Mouse (Mus musculus) granulocyte monocyte progenitor cell, adult 5-6 weeks (primary cell): ENCODE results near the gene Gm42742. TPM values are rescaled to one million over a fixed set of nuclear protein-coding genes. Genes with fewer than 3 reads are reported as not detected.
A peak's percentile ranks its signal among the peaks of the same experiment; 100 is the strongest.

Experiments
- ATAC-seq: replicated peaks from 2 replicates; pipeline ENCODE4 v1.8.0; 2016; ENCODE audit warnings: mild to moderate bottlenecking, moderate TSS enrichment, inconsistent platforms; ENCODE audit not compliant: poor library complexity, severe bottlenecking
- total RNA-seq, 2 experiments: library from RNA; stranded (forward) in 1 of 2; stranded (reverse) in 1 of 2; fragments of 200-712, 200-1000 nt in 1 of 2; fragments of >200 nt in 1 of 2; fragmentation: Nextera tagmentation in 1 of 2; gene quantifications; 2 replicates each; pipeline ENCODE4 v1.2.3; 2014 to 2017

Gene Gm42742
- total RNA-seq, 2 experiments from 2014 or later, result 2.3 to 35.4 TPM

GRCm38 (mm10) chr7:127008239-127009019, 12.5 kb downstream of the Gm42742 start:
- ATAC-seq, result peak; percentile 93

DNA sequence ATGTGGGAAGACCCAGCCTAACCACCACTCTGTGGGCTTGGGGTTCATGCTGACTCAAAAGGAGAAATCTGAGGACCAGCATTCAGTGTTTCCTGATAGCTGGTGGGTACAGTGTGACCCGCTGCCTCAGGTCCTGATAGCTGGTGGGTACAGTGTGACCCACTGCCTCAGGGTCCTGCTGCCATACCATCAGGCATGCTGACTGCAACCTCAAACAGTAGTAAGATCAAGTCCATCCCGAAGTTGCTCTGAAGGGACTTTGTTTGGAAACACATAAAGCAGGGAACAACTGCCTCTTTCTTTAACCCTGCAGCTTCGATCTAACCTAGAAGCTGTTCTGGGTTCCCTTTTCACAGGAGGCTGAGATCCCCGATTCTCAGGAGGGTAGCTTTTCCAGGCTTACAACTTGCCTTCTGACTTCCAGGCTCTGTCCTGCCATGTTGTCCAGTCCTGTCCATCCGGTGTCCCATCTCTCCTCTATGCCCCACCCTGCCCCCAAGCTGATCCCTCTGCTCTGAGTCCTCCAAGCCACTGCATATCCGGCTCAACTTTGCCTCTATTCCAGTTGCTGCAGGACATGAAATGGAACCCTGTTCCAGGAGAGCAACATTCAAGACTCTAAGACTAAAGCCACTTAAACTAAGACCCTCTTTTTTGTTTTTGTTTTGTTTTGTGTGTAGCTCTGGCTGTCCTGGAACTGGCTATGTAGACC, 13.4 kb downstream of the Gm42742 start:
- no peak for ATAC-seq

DNA sequence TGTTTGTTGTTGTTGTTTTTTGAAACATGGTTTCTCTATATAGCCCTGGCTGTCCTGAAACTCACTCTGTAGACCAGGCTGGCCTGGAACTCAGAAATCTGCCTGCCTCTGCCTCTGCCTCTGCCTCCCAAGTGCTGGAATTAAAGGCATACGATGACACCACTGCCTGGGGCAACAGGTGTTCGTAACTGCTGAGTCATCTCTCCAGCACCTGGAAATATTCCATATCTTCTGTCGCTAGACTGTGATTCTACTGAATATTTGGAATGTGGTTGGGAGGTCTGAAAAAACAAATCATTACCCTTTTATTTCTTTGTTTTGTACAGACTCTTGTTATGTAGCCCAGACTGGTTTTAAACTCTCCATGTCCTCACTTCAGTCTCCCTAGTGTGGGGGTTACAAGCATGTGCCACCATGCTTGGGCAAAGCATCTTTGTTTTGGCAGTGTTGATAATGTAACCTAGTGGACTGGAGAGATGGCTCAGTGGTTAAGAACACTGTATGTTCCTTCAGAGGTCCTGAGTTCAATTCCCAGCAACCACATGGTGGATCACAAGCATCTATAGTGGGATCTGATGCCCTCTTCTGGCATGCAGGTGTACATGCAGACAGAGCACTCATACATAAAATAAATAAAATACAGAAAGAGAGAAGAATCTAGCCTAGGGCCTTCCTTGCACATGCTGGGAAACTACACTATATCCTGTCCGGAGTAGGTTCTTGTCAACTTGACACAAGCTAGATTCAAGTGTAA, 16.6 kb downstream of the Gm42742 start:
- ATAC-seq, result no peak

GRCm38 (mm10) chr7:127003620-127004019, 17.3 kb downstream of the Gm42742 start:
- no peak for ATAC-seq

GRCm38 (mm10) chr7:126999568-126999967, 21.3 kb downstream of the Gm42742 start:
- ATAC-seq, result no peak

DNA sequence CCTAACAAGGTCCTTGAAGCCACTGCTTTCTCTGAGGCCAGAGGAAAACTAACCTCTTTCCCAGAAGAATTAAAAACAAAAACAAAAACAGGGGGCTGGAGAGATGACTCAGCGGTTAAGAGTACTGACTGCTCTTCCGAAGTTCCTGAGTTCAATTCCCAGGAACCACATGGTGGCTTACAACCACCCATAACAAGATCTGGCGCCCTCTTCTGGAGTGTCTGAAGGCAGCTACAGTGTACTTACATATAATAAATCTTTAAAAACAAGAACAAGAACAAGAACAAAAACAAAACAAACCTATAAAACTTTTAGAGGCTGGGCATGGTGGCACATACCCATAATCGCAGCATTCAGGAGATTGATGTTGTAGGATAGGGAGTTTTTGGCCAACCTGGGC, 24.4 kb downstream of the Gm42742 start:
- ATAC-seq, result no peak

GRCm38 (mm10) chr7:126988816-126989215, 32.1 kb downstream of the Gm42742 start:
- ATAC-seq, result no peak

- peak; percentile 33; the same call in 1 of the 2 replicates for ATAC-seq
These were observed 34.6 kb downstream of the Gm42742 start for GRCm38 (mm10) chr7:126986319-126986718.

DNA sequence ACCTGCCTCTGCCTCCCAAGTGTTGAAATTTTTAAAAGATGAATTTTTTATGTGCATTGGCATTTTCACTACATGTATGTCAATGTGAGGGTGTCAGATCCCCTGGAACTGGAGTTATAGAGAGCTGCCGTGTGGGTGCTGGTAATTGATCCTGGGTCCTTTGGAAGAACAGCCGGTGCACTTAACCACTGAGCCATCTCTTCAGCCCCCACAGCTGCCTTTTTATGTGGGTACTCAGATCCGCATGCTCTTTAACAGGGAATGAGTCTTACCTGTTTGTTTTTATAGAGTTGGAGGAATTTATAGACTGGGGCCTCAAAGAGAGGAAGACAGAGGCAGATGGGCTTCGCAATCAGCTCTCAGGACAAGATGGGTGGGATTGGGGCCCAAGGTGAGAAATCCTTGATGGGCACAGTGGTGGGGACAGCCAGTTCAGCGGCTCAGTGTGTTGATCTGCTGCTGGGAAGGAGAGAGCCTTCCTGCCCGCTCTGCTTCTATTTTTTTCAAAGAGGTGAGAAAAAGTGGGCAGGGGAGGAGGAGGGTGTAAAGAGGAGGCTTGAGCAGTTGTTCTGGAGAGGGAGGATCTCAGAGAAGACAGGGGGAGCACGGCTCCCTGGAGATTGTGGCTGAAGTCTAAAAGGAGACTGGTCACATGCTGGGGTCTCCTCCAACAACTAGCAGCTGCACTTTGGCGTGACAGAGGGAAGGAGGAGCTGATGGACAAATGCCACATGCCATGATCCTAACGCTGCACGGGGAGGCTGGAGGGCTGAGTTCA, 36.0 kb downstream of the Gm42742 start:
- ATAC-seq, result no peak

DNA sequence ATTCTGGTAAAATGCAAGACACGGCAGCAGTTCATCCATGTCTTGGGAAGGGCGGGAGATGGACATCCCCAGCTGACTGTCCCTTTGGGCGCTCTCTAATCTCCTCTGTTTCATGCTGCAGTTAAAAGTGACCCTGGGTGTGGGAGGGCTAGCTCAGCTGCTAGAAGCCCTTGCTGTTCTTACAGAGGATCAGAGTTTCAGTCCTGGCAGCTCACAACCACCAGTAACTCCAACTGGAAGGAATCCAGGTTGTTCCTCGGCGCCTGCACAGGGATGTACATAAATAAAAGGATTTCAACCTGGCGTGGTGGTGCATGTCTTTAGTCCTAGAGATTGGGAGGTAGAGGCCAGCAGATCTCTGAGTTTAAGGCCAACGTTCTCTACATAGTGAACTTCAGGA, 37.8 kb downstream of the Gm42742 start:
- ATAC-seq, result no peak

DNA sequence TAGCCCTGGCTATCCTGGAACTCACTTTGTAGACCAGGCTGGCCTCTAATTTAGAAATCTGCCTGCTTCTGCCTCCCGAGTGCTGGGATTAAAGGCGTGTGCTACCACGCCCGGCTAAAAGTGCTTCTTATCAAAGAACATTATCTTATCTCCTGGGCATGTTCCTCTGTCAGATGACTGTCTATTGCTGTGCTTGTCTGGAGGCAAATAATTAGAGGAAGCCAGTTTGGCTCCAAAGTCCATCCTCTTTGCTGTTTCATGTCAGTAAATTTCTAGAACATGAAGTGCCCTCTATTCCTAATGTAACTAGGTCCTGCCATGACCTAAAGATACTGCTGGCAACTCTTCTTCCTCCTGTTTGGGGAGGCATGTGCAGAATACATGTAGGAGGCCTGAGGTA, 38.8 kb downstream of the Gm42742 start:
- ATAC-seq, result no peak

DNA sequence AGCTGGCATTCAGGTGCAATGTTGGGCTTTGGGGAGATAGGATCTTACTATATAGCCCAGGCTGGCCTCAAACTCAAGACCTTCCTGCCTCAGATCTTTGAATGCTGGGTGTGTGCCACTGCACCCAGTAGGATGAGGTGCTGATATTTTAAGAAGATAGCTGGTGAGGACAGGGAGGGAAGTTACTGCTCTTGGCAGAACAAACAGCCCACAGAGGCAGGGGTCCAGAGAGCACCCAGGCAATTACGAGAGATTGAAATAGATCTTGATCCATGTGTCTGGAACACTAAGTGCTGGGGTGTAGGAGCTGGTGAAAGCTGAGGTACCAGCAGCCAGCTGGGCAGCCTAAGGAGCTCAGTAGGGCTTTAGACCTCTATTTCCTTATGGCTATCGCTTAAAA, 39.3 kb downstream of the Gm42742 start:
- no peak for ATAC-seq

GRCm38 (mm10) chr7:126978841-126979240, 42.1 kb downstream of the Gm42742 start:
- ATAC-seq, result no peak

DNA sequence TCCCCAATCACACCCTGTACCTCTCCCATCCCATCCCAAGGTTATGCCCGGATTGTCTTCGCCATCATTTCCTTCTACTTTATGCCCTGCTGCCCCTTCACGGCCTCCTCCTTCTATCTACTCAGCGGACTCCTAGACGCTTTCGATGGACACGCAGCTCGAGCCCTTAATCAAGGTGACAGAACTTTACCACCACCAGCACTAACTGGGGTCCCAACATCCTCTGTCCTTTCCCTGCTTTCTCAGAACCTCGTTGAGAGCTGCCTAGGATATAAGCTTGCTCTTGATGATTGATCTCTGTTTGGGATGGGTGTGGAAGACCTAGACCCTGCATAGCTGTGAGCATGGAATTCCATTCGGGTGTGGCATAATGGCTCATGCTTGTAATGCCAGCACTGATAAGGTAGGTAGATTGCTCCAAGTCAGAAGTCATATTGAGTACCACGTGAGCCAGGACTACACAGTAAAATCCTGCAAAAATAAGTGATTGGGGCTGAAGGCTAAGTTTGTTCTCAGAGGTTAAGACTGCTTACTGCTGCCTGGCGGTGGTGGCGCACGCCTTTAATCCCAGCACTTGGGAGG, 43.9 kb downstream of the Gm42742 start:
- ATAC-seq, result no peak

- peak; percentile 91 for ATAC-seq
These were observed 44.7 kb downstream of the Gm42742 start, which contains the start of gene Cdiptos for GRCm38 (mm10) chr7:126975950-126976866. Gene Cdiptos (minus strand): TSS chr7:126976098.

GRCm38 (mm10) chr7:126975893-126975949, 45.2 kb downstream of the Gm42742 start, which contains the start of gene Cdipt:
Gene Cdipt (plus strand): TSS chr7:126975914.
- ATAC-seq, result no peak

- ATAC-seq, result peak; percentile 53
These were observed 45.4 kb downstream of the Gm42742 start for GRCm38 (mm10) chr7:126975493-126975892.

- no peak for ATAC-seq
These were observed 53.5 kb downstream of the Gm42742 start for GRCm38 (mm10) chr7:126967361-126967760.

DNA sequence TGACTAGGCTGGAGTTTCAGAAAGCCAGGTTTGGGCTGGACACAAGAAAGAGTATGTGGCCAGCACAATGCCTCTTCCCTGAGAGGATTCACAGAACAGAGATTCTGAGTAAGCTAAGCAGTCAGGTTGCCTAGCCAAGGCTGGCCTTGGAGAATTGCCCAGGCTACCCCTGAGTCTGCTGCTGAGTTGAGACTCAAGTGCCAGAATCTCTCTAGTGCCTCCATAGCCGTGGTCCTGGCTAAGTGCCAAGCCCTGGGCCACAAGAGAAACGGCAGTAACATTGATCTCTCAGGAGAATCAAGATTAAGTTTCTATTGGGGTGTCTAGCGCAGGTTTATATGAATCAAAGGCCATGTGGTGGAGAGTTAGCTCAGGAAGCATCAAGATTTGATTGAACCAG, 55.3 kb downstream of the Gm42742 start:
- ATAC-seq, result no peak
